Mouse (Mus musculus) fibroblast of lung, adult 2 months (primary cell): Measurements from ENCODE around the gene Nrip2.

Experiments used
- DNase-seq: peaks from one replicate; pipeline ENCODE4 v3.0.0-alpha.2; 2011; ENCODE audit warnings: low read depth

Gene Nrip2

DNA sequence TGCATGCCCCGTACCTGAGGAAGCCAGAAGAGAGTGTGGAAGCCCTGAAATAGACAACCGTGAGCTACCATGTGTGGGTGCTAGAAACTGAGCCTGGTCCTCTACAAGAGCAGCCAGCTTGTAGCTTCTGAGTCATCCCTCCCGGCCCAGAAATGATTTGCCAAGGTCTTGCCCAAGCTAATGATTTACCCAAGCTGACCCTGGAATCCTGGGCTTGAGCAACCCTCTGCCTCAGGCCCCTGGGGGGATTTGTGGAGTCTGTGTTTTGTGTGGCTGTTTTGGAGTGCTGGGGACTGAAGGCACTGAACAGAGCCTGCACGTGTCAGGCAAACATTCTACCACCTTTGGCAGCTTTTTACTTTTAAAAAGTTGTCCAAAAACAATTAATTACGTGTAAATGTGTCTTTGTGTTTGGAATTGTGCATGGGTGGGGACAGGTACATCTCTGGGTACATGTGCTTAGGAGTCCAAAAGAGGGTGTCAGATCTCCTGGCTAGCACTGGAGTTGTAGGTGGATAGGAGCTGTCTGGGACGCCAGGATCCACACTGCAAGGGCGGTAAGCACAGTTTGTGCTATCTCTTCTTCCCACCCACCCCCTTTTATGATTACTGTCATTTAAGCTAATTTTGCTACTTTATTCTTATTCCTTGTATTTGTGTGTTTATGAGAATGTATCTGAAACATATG is 1.4 kb upstream of the Nrip2 start:
- no peak for DNase-seq

DNA sequence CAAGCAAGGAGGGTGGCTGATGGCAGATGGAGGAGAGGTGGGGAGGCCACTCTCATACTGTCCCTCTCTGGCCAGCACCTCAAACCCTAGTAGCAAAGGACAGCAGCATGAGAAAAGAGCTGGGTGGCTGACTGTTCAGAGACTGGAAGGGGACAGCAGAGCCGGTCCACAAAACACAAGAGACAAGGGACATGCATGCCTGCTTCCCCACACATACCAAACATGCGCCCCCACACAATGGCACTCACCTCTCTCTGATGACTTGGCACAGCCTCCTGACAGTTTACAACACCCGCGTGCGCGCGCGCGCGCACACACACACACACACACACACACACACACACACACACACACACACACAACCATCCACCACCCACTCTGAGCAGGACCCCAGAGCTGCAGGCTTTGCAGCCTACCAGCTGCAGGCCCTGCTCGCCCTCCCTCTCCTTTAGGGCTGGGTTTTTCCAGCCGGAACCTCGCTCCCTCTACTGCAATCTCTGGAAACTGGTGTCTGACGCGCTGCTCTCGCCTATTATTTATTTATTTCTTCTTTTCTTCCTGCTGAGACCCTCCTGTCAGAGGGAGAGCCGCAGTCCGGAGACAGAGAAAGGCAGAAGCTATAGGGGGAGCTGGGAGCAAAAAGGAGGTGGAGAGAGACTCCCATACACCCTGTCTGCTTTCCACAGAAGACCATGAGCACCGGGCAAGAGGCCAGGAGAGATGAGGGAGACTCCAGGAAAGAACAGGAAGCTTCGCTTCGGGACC is 507 bp downstream of the Nrip2 start:
- no peak for DNase-seq

DNA sequence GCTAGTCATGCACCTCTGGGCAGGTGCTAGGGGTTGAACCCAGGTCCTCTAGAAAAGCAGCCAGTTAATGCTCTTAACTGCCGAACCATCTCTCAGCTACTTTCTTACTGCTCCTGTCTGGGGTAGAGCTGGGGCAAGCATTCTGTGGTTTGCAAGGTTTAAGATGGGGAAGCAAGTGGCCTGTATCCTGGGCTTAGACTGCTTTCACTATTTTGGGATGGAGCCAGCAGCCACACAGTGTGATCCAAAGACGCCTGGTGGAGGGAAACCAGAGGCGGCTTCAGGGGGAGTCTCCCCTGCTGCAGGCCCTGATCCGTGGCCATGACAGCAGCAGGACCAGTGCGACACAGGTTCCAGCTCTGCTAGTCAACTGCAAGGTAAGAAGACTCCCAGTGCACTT is 5.6 kb downstream of the Nrip2 start:
- no peak for DNase-seq

DNA sequence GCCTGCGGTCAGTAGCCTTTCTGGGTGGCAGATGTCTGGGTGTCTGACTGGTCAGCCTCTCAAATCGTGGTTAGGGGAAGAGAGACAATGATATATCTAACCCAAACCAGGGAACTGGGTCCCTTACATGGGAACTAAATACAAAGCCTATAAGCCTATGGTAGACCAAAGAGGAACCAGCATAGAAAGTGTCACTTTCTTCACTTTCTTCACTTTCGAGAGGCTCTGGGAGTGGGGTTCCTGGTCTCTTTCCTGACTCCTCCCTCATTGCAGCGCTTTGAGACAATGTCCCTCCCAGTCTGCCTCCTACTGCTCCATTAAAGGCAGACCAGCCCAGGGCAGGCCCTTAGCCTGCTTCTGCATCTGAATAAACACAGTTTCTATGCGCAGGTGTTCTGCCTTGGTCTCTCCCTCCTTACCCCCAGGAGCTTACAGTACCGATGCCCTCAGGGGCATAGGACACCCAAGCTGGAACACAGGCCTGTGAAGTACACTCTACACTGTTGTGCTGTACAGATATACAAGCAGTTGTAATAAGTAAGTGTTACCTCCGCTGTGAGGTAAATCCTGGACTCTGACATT is 9.5 kb downstream of the Nrip2 start:
- no peak for DNase-seq

DNA sequence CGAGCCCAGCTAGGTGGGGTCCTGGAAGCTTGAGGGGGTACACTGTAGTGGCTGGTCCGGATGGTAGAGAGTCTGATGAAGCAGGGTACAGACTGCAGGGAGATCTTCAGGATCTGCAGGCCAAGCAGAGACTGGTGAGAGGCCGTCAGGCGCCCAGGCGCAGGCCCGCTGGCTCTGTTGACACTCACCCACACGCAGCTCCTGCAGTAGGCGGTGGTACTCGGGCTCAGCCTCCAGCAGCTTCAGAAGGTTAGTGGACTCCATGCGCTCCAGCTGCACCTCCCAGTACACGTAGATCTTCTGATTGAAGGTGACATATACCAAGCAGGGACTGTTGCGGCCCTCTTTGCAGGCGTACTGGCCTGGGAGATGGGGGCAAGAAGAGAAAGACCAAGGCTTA is 11.2 kb downstream of the Nrip2 start:
- no peak for DNase-seq

DNA sequence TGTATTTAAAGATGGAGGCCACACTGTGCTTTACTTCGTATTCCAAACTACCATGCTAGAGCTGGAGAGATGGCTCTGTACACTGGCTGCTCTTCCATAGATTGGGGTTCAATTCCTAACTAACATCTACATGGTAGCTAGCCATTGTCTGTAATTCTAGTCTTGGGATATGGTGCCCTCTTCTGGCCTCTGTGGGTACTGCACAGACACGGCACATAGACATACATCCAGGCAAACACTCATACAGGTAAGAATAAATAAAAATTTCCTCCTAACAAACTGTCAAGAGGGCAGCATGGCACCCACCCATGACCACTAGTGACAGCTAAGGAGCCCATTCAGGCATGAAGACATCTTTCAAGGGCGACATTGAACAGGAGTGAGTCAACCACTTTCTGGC is 12.0 kb downstream of the Nrip2 start:
- DNase-seq, result no peak

DNA sequence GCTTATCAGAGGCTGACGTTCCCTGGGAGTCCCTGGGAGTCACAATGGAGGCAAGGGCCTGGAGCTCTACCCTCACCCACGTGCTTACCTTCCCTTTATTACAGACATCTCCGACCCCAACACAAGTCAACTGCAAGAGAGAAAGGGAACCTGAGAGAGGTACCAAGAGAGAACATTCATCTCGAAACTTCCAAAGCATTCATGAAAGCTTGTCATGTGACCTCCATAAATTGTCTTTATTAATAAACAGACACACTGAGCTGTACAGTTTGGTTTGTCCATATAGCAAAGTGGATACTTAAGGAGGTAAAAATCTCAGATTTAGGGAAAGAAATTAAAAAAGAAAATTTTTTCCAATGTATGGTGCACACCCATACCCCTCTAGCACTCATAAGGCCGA is 17.1 kb downstream of the Nrip2 start:
- no peak for DNase-seq

DNA sequence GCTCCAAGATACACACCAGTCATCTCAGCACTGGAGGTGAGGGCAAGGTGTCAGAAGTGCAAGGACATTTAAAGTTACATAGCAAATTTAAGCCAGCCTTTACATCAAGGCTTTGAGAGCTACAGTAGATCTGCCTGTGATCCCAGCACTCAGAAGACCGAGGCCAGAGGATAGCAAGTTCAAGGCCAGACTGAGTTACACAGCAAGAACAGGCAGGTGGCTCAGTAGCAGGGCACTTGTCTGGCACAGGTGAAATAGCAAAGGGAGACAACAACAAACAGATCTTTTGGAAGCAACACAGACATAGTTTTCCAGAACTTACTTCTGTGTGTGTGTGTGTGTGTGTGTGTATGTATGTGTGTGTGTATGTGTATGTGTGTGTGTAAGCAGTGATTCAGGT is 19.0 kb downstream of the Nrip2 start:
- DNase-seq, result no peak

DNA sequence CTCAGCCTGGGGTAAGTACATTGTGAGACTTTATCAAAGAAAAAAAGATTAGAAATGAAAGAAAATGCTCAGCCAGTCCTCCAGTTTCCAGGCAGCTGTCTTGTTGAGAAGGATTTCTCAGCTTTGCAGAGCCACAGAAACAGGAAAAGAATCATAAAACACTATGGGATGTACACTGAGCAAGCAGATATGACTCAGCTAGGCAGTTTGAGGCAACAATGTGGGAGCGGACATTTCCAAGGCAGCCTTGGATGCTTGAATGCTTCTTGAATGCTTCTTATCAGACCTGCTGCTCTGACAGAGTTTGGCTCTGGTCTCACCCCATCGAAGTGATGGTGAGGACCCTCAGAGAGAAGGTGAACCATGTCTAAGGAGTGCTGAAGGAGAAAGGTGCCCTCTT is 21.9 kb downstream of the Nrip2 start:
- DNase-seq, result no peak

DNA sequence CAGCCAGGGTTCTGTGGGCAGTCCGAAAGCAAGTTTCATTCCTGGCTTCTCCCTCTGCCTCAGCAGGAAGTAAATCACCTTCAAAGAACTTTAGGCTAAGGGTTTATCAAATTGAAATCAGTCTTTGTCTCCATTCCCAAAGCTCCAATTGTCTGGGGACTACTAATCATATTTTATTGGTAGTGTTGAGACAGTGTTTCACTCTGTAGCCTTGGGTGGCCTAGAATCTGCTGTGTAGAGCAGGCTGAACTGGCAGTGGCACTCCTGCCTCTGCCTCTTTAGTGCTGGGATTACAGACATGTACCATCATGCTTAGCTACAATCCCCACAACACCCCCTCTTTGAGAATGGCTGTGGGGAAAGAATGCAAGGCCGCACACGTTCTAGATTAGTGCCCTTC is 22.4 kb downstream of the Nrip2 start:
- no peak for DNase-seq

DNA sequence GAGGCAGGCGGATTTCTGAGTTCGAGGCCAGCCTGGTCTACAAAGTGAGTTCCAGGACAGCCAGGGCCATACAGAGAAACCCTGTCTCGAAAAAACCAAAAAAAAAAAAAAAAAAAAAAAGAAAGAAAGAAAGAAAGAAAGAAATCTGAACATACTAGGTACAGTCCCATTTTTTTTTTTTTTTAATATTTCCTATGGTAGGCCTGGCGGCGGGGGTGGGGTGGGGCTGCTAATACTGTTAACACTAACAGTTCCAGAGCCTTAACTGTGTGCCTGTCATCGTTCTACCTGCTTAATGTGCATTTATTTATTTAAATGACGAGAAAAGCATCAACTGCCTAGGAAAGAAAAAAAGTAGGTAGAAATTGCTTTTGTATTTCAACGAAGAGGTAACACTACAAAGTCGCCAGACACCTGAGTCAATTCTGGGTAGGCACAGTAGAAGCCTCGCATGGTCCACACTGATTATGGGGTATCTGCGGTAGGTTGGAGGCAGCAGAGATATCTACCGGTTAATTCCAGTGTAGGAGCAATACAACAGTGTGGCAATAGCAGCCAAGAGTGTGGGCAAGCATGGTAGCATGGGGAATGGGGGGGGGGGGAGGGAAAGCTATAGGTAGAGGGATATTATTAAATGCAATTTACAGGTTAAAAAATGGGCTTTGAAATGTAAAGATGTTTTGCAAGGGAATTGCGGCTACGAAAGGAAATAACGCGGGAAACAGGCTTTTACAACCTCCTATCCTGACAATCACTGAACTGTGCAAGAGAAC is 24.6 kb downstream of the Nrip2 start:
- DNase-seq, result no peak

DNA sequence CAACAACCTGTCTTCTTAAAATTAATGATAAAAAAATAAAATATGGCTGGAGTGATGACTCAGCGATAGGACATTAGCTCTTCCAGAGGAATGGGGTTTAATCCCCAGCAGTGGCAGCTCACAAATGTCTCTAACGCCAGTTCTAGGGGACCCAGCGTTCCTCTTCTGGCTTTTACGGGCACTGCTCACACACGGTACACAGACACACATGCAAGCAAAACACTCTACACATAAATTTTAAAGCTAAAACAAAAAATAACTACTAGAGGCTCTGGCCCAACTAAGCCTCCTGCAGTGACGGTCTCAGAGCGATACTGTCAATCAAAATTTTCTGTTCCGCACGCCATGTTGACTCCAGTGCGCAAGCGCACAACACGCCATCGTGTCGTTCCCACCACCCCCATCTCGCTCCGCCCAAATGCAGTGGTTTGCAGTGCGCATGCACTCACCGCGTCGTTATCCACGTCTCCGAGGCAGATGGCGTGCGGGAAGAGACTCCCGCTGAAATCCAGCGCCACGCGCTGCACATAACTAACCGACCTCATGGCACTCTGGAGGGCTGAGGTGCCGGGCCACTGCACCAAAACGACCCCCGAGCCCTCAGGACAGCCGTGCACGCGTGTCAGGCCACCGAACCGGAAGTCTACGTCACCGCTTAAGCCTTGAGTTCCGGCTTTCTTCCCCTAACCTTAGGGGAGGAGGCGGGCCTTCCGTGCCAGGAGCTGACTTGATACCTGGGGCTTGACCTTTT is 25.3 kb downstream of the Nrip2 start, which contains the start of gene Itfg2:
TSS of gene Itfg2 (minus strand) at position 663 of the 751 bp plus-strand sequence.
- DNase-seq, result peak; percentile 95

DNA sequence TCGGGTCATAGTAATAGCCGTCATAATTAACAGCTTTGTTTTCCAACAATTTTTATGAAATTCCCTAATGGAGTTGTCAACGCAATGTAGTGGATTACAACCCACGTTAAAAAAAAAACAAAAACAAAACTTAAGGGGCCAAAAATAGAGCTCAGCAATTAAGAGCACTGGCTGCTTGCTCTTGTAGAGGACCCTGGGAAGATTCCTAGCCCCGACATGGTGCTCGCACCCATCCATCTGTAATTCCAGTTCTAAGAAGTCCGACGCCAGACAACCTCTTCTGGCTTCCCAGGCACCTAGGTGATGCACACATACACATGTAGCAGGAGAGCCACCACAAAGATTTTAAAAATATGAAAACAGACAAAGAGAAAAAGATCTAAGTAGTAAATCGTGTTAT is 25.9 kb downstream of the Nrip2 start:
- DNase-seq, result no peak

DNA sequence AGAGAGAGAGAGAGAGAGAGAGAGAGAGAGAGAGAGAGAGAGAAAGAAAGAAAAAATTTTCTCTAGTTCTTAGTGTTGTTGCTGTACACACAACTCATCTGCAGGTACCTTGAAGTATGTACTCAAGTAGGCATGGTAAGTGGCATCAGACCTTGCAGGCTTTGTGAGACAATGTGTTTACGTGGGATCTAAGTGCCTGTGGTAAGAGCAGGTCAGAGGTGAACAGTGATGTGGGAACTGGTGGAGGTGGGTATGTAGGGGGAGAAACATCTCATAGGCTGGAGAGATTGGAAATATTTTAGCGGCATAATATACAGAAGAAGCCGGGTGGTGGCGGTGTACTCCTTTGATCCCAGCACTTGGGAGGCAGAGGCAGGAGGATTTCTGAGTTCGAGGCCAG is 28.5 kb downstream of the Nrip2 start:
- DNase-seq, result no peak

DNA sequence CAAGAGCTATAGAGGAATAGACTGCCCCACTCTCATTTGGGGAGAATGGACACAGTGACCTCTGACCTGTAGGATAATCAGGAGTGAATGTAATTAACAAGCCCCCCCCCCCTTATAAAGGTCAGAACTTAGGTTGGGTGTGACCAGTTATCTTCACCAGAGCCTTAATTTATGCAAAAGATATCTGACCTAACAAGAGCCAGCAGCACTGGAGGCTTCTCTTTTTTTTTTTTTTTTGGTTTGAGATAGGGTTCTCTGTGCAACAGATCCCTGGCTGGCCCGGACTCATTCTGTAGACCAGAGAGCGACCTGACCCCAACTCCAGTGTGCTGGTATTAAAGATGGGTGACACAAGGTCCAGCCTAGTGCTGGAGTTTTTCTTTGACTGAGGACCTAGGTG is 30.2 kb downstream of the Nrip2 start:
- DNase-seq, result no peak

DNA sequence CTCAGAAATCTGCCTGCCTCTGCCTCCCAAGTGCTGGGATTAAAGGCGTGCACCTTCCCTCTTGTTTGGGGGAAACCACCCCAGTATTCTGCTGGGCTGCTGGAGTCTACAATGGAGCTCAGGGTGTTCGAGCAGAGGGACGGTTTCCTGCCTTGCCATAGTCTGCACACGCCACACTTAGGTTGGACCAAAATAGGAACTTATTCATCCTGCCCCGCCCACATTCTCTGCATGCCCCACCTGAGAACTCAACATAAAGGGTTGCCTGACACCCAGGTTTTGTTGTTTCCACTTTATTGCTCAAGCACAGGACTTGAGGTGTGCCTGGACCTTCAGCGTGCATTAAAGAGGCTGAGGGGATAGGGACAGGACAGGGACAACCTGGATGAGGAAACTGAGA is 30.7 kb downstream of the Nrip2 start:
- DNase-seq, result no peak

DNA sequence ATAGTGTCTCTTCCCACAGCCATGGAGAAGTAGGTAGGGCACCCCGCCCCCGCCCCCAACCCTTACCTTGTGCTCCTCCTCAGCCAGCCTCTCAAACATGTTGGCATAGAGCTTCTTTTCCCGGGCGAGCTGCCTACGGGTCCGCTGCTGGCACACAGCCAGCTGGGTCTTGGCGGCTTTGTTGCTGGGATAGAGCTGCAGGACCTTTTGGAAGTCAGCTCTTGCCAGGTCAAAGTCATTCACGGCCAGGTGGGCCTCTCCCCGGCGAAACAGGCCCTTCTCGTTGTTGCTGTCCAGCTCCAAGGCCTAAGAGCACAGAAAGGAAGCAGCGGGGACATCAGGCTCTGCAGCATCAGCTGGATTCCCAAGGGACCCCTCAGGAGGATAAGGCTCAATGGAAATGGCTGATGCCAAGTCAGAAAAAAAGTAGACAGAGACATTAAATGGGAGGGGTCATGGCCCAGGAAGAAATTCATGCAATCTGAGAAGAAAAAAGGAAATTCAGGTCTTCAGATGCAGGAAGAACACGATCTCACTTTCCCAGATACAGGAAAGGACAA is 33.3 kb downstream of the Nrip2 start:
- DNase-seq, result no peak

DNA sequence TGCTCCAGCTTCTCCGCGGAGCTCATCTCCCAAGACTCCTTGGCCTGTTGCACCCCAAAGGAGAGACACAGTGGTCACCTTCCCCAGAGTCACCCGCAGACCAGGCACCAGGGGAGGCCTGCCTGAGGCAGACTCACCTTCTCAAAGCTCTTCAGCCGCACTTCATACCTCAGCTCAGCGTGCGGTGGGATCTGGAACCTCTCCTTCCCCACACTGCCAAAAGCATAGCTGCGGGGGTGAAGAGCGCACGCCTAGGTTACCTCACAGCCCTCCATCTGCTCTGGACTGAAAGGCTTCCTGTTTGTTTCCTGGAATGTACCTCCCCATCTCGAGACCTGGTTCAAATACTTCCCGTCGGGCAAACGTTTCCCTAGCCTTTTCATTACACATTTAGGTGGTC is 34.5 kb downstream of the Nrip2 start:
- DNase-seq, result no peak

DNA sequence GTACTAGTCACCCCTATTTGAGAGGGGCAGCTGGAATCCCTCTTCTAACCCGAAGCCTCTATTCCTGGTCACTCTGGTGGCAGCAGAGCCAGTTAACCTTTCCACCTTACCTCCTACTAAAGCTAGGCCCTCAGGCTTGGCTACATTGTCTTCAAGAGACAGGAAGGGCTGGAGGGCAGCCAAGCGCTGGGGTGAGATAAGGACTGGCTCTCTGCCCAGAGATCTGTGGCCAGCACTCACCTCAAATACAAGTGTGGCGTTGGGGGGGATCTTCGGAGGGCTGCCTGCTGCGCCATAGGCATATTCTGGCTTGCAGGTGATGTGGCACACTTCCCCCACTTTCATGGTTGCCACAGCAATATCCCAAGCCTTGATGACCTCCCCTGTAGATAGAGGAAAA is 36.4 kb downstream of the Nrip2 start:
- DNase-seq, result no peak

DNA sequence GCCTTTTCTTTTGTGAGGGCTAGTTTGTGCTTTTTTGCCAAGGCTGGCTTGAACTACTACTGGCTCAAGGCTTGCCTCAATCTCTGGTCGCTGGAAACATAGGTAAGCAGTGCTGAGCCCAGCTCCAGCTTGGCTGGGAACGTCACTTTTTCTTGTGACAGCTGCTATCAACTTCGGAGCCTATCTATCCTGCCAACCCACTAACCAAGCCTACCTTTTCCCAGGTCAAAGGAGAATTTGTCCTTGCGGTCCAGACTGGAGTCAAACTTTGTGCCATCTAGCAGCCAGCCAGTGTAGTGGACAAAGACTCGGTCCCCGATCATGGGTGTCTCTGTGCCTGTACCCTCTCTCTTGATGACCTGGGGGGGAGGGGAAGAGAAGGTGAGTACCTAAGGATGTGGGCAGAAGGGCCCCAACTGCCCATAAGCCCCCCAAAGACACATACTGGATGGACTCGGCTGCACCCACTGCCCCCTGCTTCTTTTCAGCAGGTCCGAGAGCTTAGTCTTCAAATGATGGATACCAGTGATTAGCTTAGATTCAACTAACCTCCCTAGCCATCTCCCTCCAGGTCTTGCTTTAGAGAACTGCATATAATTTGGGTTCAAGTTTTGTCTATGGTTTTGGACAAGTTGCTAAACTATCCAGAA is 37.4 kb downstream of the Nrip2 start:
- DNase-seq, result no peak

DNA sequence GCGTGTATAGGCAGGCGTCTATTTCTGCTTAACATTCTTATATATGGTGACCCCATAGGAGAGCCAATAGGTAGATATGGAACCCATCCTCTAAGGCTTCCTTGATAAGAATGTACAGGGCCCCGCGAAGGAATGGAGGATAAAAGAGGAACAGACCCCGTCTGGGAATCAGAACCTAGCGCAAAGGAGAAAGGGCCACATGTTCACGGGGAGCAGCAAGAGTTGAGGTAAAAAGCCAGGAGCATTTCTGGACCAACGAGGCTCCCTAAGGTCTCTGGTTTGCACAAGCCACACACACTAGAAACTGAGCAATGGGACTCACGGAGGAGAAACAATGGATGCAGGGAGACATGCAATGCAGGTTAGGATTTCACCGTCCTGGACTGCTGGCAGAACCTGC is 38.2 kb downstream of the Nrip2 start:
- no peak for DNase-seq
